Mouse (Mus musculus): ENCODE data around the gene Sgtb. TPM values are rescaled to one million over a fixed set of nuclear protein-coding genes. Genes with fewer than 3 reads are reported as not detected.

Sgtb gene
- polyA plus RNA-seq, 1 experiment: 1.1 TPM

DNA sequence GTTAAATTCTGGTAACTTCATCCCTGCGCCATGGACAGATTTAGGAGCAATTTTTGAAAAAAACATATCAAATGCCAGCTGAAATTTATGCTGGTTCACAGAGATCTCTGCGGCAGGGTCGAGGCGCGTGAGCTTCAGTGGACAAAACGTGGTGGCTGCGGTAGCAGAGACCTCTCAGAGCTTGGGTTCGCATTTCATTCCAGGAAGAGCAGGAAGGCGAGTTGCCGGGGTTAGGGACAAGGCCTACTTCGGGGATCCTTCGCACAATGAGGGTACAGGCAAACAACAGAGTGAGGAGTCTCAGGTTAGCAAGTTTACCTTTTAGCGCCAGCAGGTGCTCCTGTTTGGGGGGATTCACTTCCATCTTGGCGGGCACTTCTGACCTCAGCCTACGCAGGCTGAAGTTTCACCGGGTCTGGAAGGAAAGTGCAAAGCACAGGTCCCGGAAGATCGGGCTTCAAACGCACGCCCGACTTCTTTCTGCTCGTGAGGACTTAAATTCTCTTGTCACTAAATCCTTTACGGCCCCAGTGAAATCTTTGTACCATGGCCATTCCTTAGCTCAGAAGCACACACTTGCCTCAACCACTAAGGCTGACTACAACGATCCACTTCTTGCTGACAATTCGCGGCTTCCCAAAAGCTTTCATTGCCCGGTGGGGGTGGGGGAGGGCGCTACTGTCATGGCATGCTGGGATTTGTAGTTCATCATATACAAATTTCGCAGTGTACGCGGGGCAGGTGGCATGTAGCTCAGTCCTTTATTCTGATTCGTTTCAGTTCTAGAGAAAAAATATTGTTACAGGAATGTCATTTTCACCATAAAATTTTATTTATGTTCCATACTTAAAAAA, 68.5 kb downstream of the Sgtb start, which contains the start of gene Trappc13:
Gene Trappc13 (minus strand): TSS at position 674 of the 854 bp plus-strand sequence.
- peak within 1 kb of the TSS; percentile 89 for H3K27ac ChIP-seq (ENCODE audit: control insufficient read depth, insufficient read depth, low read depth, low read length, poor library complexity)
- H3K4me1 ChIP-seq (ENCODE audit: control insufficient read depth, insufficient read depth, low read length): no peaks in the 10 kb centered on the region; the same call in 1 of the 2 replicates
- 0 out of 2 replicates have a peak, but pooled peaks have one; percentile 7 for TF ChIP-seq POLR2A (IDR thresholded peaks at IDR 0.05; ENCODE audit: borderline replicate concordance, control insufficient read depth, low read depth, low read length)
- no peak for TF ChIP-seq CTCF (IDR thresholded peaks at IDR 0.05; ENCODE audit: control insufficient read depth, insufficient read depth, low read length)
- WGBS: under 1% methylated on average over 32 of the region's 32 CpGs
- H3K4me3 ChIP-seq (replicated peaks; ENCODE audit: control insufficient read depth, low read depth, low read length): peak within 1 kb of the TSS; percentile 96

DNA sequence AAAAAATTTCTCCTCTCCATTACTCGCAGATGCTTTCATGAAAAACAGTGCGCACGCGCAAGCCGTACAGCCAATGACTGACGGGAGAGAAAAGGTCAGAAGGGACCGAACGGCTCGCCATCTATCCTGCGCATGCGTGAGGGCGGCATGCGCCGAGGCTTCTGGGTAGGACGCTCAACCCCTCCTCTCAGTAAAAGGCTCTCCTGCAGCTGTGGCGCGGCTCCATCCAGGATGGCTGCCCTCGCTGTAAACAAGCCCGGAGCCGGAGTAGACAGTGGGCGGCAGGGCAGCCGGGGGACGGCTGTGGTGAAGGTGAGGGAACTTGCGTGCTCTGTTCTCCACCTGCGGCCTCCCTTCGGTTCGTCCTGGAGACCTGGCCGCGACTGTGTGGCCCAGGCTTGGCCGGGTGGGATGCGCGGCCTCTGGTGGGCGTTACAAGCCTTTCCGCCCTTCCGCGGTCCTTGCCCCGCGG, 69.1 kb downstream of the Sgtb start, which contains the start of gene Trim23:
Gene Trim23 (plus strand): TSS at position 148 of the 472 bp plus-strand sequence.
- no peaks in the 10 kb centered on the region; the same call in 1 of the 2 replicates for H3K4me1 ChIP-seq (ENCODE audit: control insufficient read depth, insufficient read depth, low read length)
- WGBS: under 1% methylated on average over 38 of the region's 38 CpGs
- H3K27ac ChIP-seq (ENCODE audit: control insufficient read depth, insufficient read depth, low read depth, low read length, poor library complexity): peak within 1 kb of the TSS; percentile 89
- TF ChIP-seq CTCF (IDR thresholded peaks at IDR 0.05; ENCODE audit: control insufficient read depth, insufficient read depth, low read length) (no peak), POLR2A (IDR thresholded peaks at IDR 0.05; ENCODE audit: borderline replicate concordance, control insufficient read depth, low read depth, low read length) (peak; percentile 95; the same call in 1 of the 2 replicates)
- peak within 1 kb of the TSS; percentile 96 for H3K4me3 ChIP-seq (replicated peaks; ENCODE audit: control insufficient read depth, low read depth, low read length)

DNA sequence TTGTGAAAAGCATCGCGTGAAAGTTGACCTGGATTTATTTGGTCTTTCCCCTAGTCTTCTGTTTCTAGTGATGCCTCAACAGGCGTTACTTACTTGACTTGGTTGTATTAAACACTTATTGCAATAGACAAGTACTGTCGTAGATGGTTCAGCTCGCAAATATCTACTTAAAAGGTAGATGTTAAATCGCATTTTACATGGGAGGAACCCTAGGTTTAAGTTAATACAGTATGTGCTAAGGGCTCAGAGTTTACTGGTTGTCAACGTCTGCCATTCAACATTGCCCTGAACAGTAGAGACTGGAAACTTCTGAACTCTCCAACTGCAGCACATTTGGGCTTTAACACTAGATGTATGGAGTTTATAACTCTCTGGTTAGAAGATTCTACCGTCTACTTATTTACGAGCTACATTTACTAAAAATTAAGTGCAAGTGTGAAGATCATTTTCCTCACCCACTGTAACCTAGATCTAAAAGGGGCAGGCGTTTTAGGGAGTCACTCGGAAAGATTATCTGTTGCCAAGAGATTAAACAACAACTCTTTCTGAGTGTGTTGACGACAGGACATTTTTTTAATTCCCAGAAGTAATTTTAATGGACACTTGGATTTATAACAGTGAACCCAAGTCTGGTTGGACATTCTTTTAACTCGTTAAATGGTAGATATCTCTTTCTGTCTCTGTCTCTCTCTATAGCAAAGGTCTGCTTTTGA, 69.8 kb downstream of the Sgtb start:
- H3K27ac ChIP-seq (ENCODE audit: control insufficient read depth, insufficient read depth, low read depth, low read length, poor library complexity): peak overlapping the region; percentile 89
- no peaks in the 10 kb centered on the region; the same call in 1 of the 2 replicates for H3K4me1 ChIP-seq (ENCODE audit: control insufficient read depth, insufficient read depth, low read length)
- 14% methylated on average over 13 of the region's 13 CpGs for WGBS
- peak overlapping the region; percentile 96 for H3K4me3 ChIP-seq (replicated peaks; ENCODE audit: control insufficient read depth, low read depth, low read length)
- TF ChIP-seq POLR2A (IDR thresholded peaks at IDR 0.05; ENCODE audit: borderline replicate concordance, control insufficient read depth, low read depth, low read length) (no peak), CTCF (IDR thresholded peaks at IDR 0.05; ENCODE audit: control insufficient read depth, insufficient read depth, low read length) (no peak)

DNA sequence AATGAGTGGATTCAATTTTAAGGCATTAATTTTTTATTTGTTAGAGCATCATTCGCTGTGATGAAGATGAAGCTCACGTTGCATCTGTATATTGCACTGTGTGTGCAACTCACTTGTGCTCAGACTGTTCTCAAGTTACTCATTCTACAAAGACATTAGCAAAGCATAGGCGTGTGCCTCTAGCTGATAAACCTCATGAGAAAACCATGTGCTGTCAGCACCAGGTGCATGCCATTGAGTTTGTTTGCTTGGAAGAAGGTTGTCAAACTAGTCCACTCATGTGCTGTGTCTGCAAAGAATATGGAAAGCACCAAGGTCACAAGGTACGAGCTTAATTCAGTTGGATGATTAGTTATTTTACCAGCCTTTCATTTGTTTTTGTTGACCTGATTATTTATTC, 77.8 kb downstream of the Sgtb start:
- no peaks in the 10 kb centered on the region for H3K4me1 ChIP-seq (ENCODE audit: control insufficient read depth, insufficient read depth, low read length)
- no peak for TF ChIP-seq CTCF (IDR thresholded peaks at IDR 0.05; ENCODE audit: control insufficient read depth, insufficient read depth, low read length)
- no peak for TF ChIP-seq POLR2A (IDR thresholded peaks at IDR 0.05; ENCODE audit: borderline replicate concordance, control insufficient read depth, low read depth, low read length)
- H3K27ac ChIP-seq (ENCODE audit: control insufficient read depth, insufficient read depth, low read depth, low read length, poor library complexity): no peak overlapping the region
- H3K4me3 ChIP-seq (replicated peaks; ENCODE audit: control insufficient read depth, low read depth, low read length): no peak overlapping the region
- WGBS: 86% methylated on average over 4 of the region's 4 CpGs

Other genes starting within 250 kb of the Sgtb start
- gene Erbin, start 189.2 kb upstream of the Sgtb start, polyA plus RNA-seq (2011; ENCODE audit: insufficient read depth, insufficient read length, low replicate concordance, missing spikeins): 12.3 and 17.4 TPM in 2 replicates
- gene Nln, start 127 bp upstream of the Sgtb start, polyA plus RNA-seq (2011; ENCODE audit: insufficient read depth, insufficient read length, low replicate concordance, missing spikeins): 3.6 and 12.4 TPM in 2 replicates
- 5.9 and 18.8 TPM in 2 replicates for gene Trappc13, start 68.7 kb downstream of the Sgtb start, polyA plus RNA-seq (2011; ENCODE audit: insufficient read depth, insufficient read length, low replicate concordance, missing spikeins)
- gene Trim23, start 69.1 kb downstream of the Sgtb start, polyA plus RNA-seq (2011; ENCODE audit: insufficient read depth, insufficient read length, low replicate concordance, missing spikeins): 5.4 and 6.0 TPM in 2 replicates
- 20.8 and 22.4 TPM in 2 replicates for gene Cenpk, start 118.9 kb downstream of the Sgtb start, polyA plus RNA-seq (2011; ENCODE audit: insufficient read depth, insufficient read length, low replicate concordance, missing spikeins)
- 12.2 and 16.4 TPM in 2 replicates for gene Ppwd1, start 119.1 kb downstream of the Sgtb start, polyA plus RNA-seq (2011; ENCODE audit: insufficient read depth, insufficient read length, low replicate concordance, missing spikeins)
- 0.52 and 1.4 TPM in 2 replicates for gene Adamts6, start 178.1 kb downstream of the Sgtb start, polyA plus RNA-seq (2011; ENCODE audit: insufficient read depth, insufficient read length, low replicate concordance, missing spikeins)